Comparison of ENCODE assay signal across 12 mouse cellular contexts in the genomic region with DNA sequence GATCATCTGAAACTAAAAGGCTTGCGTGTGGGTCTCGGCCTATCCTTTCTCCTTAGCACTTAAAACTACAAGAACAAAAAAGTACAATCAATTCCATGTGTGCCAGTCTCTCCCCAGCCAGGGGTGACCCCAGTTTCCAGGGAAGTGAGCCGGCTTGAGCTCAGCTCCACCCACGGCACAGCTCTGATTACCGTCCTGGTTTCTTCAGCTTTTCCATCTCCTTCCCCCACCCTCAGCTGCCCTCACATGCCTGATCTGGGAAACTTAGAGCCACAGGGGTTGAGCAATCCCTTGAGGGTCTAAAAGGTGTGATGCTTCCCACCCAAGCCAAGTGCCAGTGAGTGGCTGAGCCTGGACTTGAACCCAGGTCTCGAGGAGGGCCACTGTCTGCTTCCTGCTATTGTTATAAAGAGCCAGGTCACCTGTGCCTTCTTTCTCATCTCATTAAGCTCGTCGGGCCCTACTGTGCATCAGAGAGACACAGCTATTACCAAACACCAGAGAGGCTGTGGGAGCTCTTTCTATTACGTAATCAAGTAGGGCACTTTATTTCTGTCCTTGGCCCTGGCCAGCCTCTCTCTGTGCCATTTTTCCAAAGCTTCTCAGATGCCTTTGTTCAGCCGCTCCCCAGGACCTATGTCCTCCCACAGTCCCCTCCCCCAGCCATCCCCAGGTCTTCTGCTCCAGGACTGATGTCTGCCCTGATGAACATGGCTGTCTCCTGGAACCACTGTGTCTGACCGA. TPM values are rescaled to one million over a fixed set of nuclear protein-coding genes. Genes with fewer than 3 reads are reported as not detected.
DNase-seq lines count a peak whose midpoint lies in the region; ATAC-seq and TF ChIP-seq lines count a peak whose summit lies in the region.
"Had no signal": no experiment of that assay in that cellular context is flagged by ENCODE, and none has a peak within 500 bp of the region (broad histone marks: within the 10 kb centered on the region; RNA-seq: fewer than 3 reads in every experiment).

No protein-coding gene starts in this region.

- peak; percentile 39 for ATAC-seq in lung, postnatal 0 days
- peak; percentile 67 for ATAC-seq in embryonic facial prominence, embryonic 12.5 days (ENCODE audit: insufficient number of reproducible peaks, insufficient read depth, low FRiP score, low TSS enrichment)
- ATAC-seq in megakaryocyte, adult 5-6 weeks (ENCODE audit: poor library complexity, severe bottlenecking), result peak; percentile 38; the same call in 1 of the 2 replicates
- ATAC-seq: intestine, postnatal 0 days had no signal

- H3K27ac ChIP-seq in lung, postnatal 0 days (ENCODE audit: low read length), result no peak overlapping the region
- H3K27ac ChIP-seq in embryonic facial prominence, embryonic 12.5 days, result peak overlapping the region; percentile 89
- H3K27ac ChIP-seq: liver, embryonic 14.5 days had no signal

- H3K4me2 ChIP-seq in lung, postnatal 0 days (replicated peaks; ENCODE audit: low read depth, low read length), result no peak overlapping the region
- H3K4me2 ChIP-seq in embryonic facial prominence, embryonic 12.5 days (replicated peaks), result no peak overlapping the region

- no peaks in the 10 kb centered on the region for H3K36me3 ChIP-seq in lung, postnatal 0 days (ENCODE audit: insufficient read depth, low read length)
- no peaks in the 10 kb centered on the region for H3K36me3 ChIP-seq in embryonic facial prominence, embryonic 12.5 days

- no peak overlapping the region for H3K9ac ChIP-seq in lung, postnatal 0 days (replicated peaks; ENCODE audit: low read depth)
- H3K9ac ChIP-seq in embryonic facial prominence, embryonic 12.5 days, result no peak overlapping the region
- H3K9ac ChIP-seq: liver, embryonic 14.5 days had no signal

- H3K4me3 ChIP-seq in lung, postnatal 0 days (ENCODE audit: low read depth, low read length), result no peak overlapping the region
- no peak overlapping the region for H3K4me3 ChIP-seq in embryonic facial prominence, embryonic 12.5 days

- H3K9me3 ChIP-seq in lung, postnatal 0 days (ENCODE audit: low read length), result no peaks in the 10 kb centered on the region
- no peaks in the 10 kb centered on the region for H3K9me3 ChIP-seq in embryonic facial prominence, embryonic 12.5 days

- no peaks in the 10 kb centered on the region for H3K27me3 ChIP-seq in lung, postnatal 0 days (replicated peaks; ENCODE audit: insufficient read depth, low read length)
- H3K27me3 ChIP-seq in embryonic facial prominence, embryonic 12.5 days, result peaks cover 3% of the 10 kb centered on the region; the same call in 1 of the 2 replicates

- no peaks in the 10 kb centered on the region for H3K4me1 ChIP-seq in lung, postnatal 0 days (ENCODE audit: insufficient read depth, low read depth, low read length)
- H3K4me1 ChIP-seq in embryonic facial prominence, embryonic 12.5 days, result peaks cover 26% of the 10 kb centered on the region

- WGBS in lung, postnatal 0 days, result 62% methylated on average over 11 of the region's 11 CpGs
- 43% methylated on average over 11 of the region's 11 CpGs for WGBS in embryonic facial prominence, embryonic 12.5 days

- peak; percentile 49 for DNase-seq in cerebellum, adult 9-11 months
- DNase-seq in cerebellum, adult 11 months, result no peak
- peak; percentile 43 for DNase-seq in lung, postnatal 0 days (ENCODE audit: low spot score)
- no peak for DNase-seq in lung, postnatal 14 days
- DNase-seq in thymus, postnatal 4 days, result no peak
- no peak for DNase-seq in kidney, adult 18-20 months
- DNase-seq: heart, postnatal 10 days; spleen, adult 18-20 months had no signal

- TF ChIP-seq CTCF in lung, postnatal 0 days (IDR thresholded peaks at IDR 0.05), result no peak

- TF ChIP-seq EP300 in lung, postnatal 0 days (IDR thresholded peaks at IDR 0.05), result no peak

RNA-seq across cellular contexts. Expression of gene Ip6k3, which starts 2.5 kb away (rescaled TPM):
- polyA plus RNA-seq in lung, postnatal 0 days (2015; fragmentation: Nextera tagmentation; extraction: Ambion mirVana), result 0.75 and 0.91 TPM in 2 replicates
- polyA plus RNA-seq in embryonic facial prominence, embryonic 12.5 days (2016; fragmentation: Nextera tagmentation; extraction: Ambion mirVana), result 0.13 and 0.35 TPM in 2 replicates
- total RNA-seq in megakaryocyte, adult 5-6 weeks (2015), result 0.91 and 1.6 TPM in 2 replicates
- 0.77 and 1.3 TPM in 2 replicates for total RNA-seq in megakaryocyte, adult 5-6 weeks (2017)
- polyA plus RNA-seq: intestine, postnatal 0 days had no signal

RNA-seq across cellular contexts. Expression of gene Lemd2, which starts 34.1 kb away (rescaled TPM):
- 13.2 and 13.9 TPM in 2 replicates for polyA plus RNA-seq in lung, postnatal 0 days (2015; fragmentation: Nextera tagmentation; extraction: Ambion mirVana)
- 30.9 and 35.4 TPM in 2 replicates for polyA plus RNA-seq in embryonic facial prominence, embryonic 12.5 days (2016; fragmentation: Nextera tagmentation; extraction: Ambion mirVana)
- 16.2 and 19.9 TPM in 2 replicates for total RNA-seq in megakaryocyte, adult 5-6 weeks (2015)
- 18.2 and 29.8 TPM in 2 replicates for total RNA-seq in megakaryocyte, adult 5-6 weeks (2017)

RNA-seq across cellular contexts. Expression of gene Uqcc2, which starts 36.4 kb away (rescaled TPM):
- 155 and 176 TPM in 2 replicates for polyA plus RNA-seq in lung, postnatal 0 days (2015; fragmentation: Nextera tagmentation; extraction: Ambion mirVana)
- 340 and 372 TPM in 2 replicates for polyA plus RNA-seq in embryonic facial prominence, embryonic 12.5 days (2016; fragmentation: Nextera tagmentation; extraction: Ambion mirVana)
- 92.0 and 94.4 TPM in 2 replicates for total RNA-seq in megakaryocyte, adult 5-6 weeks (2015)
- total RNA-seq in megakaryocyte, adult 5-6 weeks (2017), result 88.7 and 110 TPM in 2 replicates

Comparison
In these comparisons a context has a peak if more than half of its experiments do, and no peak if none do; other contexts are left out.
1. DNase-seq: peak in cerebellum, adult 9-11 months (single experiment) and lung, postnatal 0 days (single experiment); none in cerebellum, adult 11 months (single experiment), lung, postnatal 14 days (single experiment), thymus, postnatal 4 days (single experiment) and kidney, adult 18-20 months (single experiment).
2. Peak in every context shown above with its lines, with median percentiles within 50 percentile points of each other: ATAC-seq.